Mouse (Mus musculus): ENCODE data around the gene Adam8. TPM values are rescaled to one million over a fixed set of nuclear protein-coding genes. Genes with fewer than 3 reads are reported as not detected.

Gene Adam8
- polyA plus RNA-seq, 1 experiment: 4.1 TPM

DNA sequence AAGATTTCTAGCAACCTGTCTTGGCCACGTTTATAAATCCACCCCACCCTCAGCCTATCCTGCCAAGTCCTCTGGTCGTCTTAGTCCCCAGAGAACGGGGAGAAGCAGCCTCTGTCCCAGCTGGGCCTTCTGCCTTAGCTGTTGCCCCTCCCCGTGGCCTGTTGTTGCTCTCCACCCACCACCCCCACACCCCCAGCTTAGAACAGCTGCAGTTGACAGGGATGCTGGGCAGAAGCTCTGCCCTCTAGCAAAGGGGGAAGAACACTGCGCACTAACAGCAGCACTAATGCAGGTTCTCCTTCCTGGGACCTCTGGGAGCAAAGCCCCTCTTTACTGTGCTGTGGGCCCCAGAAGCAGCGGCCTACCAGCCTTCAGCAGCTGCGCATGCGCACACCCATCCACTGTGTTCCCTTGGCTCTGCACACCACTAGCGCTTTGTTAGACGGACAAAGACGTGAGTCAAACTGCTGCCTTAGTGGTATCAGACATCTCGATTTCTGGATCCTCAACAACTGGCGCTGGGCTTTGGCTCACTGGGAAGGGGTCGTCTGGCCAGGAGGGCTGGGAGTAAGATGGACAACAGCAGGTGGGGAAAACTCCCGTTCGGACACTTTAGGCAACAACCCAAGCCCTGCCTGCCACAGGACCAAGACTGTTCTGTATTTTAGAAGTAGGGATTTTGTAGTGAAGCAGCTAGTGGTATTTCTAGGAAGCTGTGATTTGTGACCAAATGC is 51.7 kb downstream of the Adam8 start:
- Histone ChIP-seq H3K27ac (ENCODE audit: insufficient read depth, low read length) (no peak overlapping the region), H3K27me3 (ENCODE audit: control insufficient read depth, insufficient read depth, low read length) (peaks cover 6% of the 10 kb centered on the region; the same call in 1 of the 2 replicates), H3K4me1 (ENCODE audit: control insufficient read depth, insufficient read depth, low read length) (no peaks in the 10 kb centered on the region), H3K4me3 (replicated peaks; ENCODE audit: insufficient read depth, low read depth, low read length) (no peak overlapping the region)
- WGBS: 45% methylated on average over 16 of the region's 16 CpGs
- TF ChIP-seq CTCF (IDR thresholded peaks at IDR 0.05; ENCODE audit: borderline replicate concordance, insufficient read depth, low read depth, low read length) (no peak), POLR2A (IDR thresholded peaks at IDR 0.05; ENCODE audit: borderline replicate concordance, insufficient read depth, low read length) (no peak)
- DNase-seq: no peak

DNA sequence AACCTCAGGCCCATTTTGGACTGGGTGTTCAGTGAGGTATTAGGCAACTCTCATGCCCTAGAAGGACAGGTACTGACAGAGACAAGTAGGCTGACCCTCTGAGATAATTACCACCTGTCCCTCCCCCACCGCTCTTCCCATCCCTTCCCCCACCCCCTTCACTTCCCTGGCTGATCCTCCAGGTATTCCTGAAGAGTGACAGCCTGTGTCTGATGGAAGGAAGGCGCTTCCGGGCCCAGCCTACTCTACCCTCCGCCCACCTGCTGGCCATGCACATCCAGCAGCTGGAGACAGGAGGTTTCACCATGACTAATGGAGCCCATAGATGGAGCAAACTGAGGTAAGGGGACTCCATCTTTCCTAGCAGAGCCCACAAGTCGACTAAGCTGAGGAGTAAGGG is 54.6 kb downstream of the Adam8 start:
- no peak overlapping the region for H3K4me3 ChIP-seq (replicated peaks; ENCODE audit: insufficient read depth, low read depth, low read length)
- H3K4me1 ChIP-seq (ENCODE audit: control insufficient read depth, insufficient read depth, low read length): no peaks in the 10 kb centered on the region
- TF ChIP-seq CTCF (IDR thresholded peaks at IDR 0.05; ENCODE audit: borderline replicate concordance, insufficient read depth, low read depth, low read length): no peak
- TF ChIP-seq POLR2A (IDR thresholded peaks at IDR 0.05; ENCODE audit: borderline replicate concordance, insufficient read depth, low read length): no peak
- 66% methylated on average over 5 of the region's 5 CpGs for WGBS
- H3K27me3 ChIP-seq (ENCODE audit: control insufficient read depth, insufficient read depth, low read length): no peaks in the 10 kb centered on the region
- no peak overlapping the region for H3K27ac ChIP-seq (ENCODE audit: insufficient read depth, low read length)
- DNase-seq: no peak

- H3K4me3 ChIP-seq (replicated peaks; ENCODE audit: insufficient read depth, low read depth, low read length): no peak overlapping the region
- no peak overlapping the region for H3K27ac ChIP-seq (ENCODE audit: insufficient read depth, low read length)
- TF ChIP-seq CTCF (IDR thresholded peaks at IDR 0.05; ENCODE audit: borderline replicate concordance, insufficient read depth, low read depth, low read length) (no peak), POLR2A (IDR thresholded peaks at IDR 0.05; ENCODE audit: borderline replicate concordance, insufficient read depth, low read length) (no peak)
- H3K27me3 ChIP-seq (ENCODE audit: control insufficient read depth, insufficient read depth, low read length): no peaks in the 10 kb centered on the region
- H3K4me1 ChIP-seq (ENCODE audit: control insufficient read depth, insufficient read depth, low read length): no peaks in the 10 kb centered on the region
- 74% methylated on average over 3 of the region's 3 CpGs for WGBS
- DNase-seq: no peak
Measured at GRCm38 (mm10) chr7:139937138-139937537, 55.2 kb downstream of the Adam8 start.

- TF ChIP-seq CTCF (IDR thresholded peaks at IDR 0.05; ENCODE audit: borderline replicate concordance, insufficient read depth, low read depth, low read length) (no peak), POLR2A (IDR thresholded peaks at IDR 0.05; ENCODE audit: borderline replicate concordance, insufficient read depth, low read length) (no peak)
- 87% methylated on average over 10 of the region's 10 CpGs for WGBS
Measured at GRCm38 (mm10) chr7:139936705-139937104, 55.7 kb downstream of the Adam8 start.

GRCm38 (mm10) chr7:139930732-139931131 is 61.6 kb downstream of the Adam8 start:
- no peaks in the 10 kb centered on the region for H3K4me1 ChIP-seq (ENCODE audit: control insufficient read depth, insufficient read depth, low read length)
- H3K4me3 ChIP-seq (replicated peaks; ENCODE audit: insufficient read depth, low read depth, low read length): no peak overlapping the region
- H3K27ac ChIP-seq (ENCODE audit: insufficient read depth, low read length): no peak overlapping the region
- no peak for DNase-seq
- H3K27me3 ChIP-seq (ENCODE audit: control insufficient read depth, insufficient read depth, low read length): no peaks in the 10 kb centered on the region
- WGBS: 21% methylated on average over 11 of the region's 11 CpGs
- TF ChIP-seq POLR2A (IDR thresholded peaks at IDR 0.05; ENCODE audit: borderline replicate concordance, insufficient read depth, low read length): no peak
- peak; percentile 59; the same call in 1 of the 2 replicates for TF ChIP-seq CTCF (IDR thresholded peaks at IDR 0.05; ENCODE audit: borderline replicate concordance, insufficient read depth, low read depth, low read length)

More at GRCm38 (mm10) chr7:139936705-139937104, 55.7 kb downstream of the Adam8 start:
- H3K27me3 ChIP-seq (ENCODE audit: control insufficient read depth, insufficient read depth, low read length): no peaks in the 10 kb centered on the region
- H3K4me1 ChIP-seq (ENCODE audit: control insufficient read depth, insufficient read depth, low read length): no peaks in the 10 kb centered on the region
- no peak for DNase-seq
- H3K27ac ChIP-seq (ENCODE audit: insufficient read depth, low read length): no peak overlapping the region
- H3K4me3 ChIP-seq (replicated peaks; ENCODE audit: insufficient read depth, low read depth, low read length): no peak overlapping the region

Other genes starting within 250 kb of the Adam8 start
- gene Adgra1, start 158.4 kb downstream of the Adam8 start, polyA plus RNA-seq (2012; rRNA removed): 19.9 and 21.5 TPM in 2 replicates
- 139 and 160 TPM in 2 replicates for gene Kndc1, start 97.9 kb downstream of the Adam8 start, polyA plus RNA-seq (2012; rRNA removed)
- gene Utf1, start 48.8 kb downstream of the Adam8 start, polyA plus RNA-seq (2012; rRNA removed): 0.16 TPM in 1 of 2 replicates, not detected in the other
- 0.21 and 0.39 TPM in 2 replicates for gene 6430531B16Rik, start 13.8 kb downstream of the Adam8 start, polyA plus RNA-seq (2012; rRNA removed)
- gene Zfp511, start 43.8 kb upstream of the Adam8 start, polyA plus RNA-seq (2012; rRNA removed): 75.8 and 76.9 TPM in 2 replicates
- gene Tubgcp2, start 44.1 kb upstream of the Adam8 start, polyA plus RNA-seq (2012; rRNA removed): 51.4 and 54.5 TPM in 2 replicates
- not detected in 2 replicates for gene Msx3, start 56.5 kb upstream of the Adam8 start, polyA plus RNA-seq (2012; rRNA removed)
- gene Caly, start 90.0 kb upstream of the Adam8 start, polyA plus RNA-seq (2012; rRNA removed): 189 and 198 TPM in 2 replicates
- gene Prap1, start 100.8 kb upstream of the Adam8 start, polyA plus RNA-seq (2012; rRNA removed): not detected in 2 replicates
- gene Fuom, start 109.9 kb upstream of the Adam8 start, polyA plus RNA-seq (2012; rRNA removed): 94.7 and 98.3 TPM in 2 replicates
- gene Paox, start 123.2 kb upstream of the Adam8 start, polyA plus RNA-seq (2012; rRNA removed): 5.0 and 5.9 TPM in 2 replicates
- 90.9 and 98.6 TPM in 2 replicates for gene Echs1, start 123.9 kb upstream of the Adam8 start, polyA plus RNA-seq (2012; rRNA removed)
- gene Mtg1, start 145.0 kb upstream of the Adam8 start, polyA plus RNA-seq (2012; rRNA removed): 42.4 and 45.9 TPM in 2 replicates
- gene Sprn, start 162.3 kb upstream of the Adam8 start, polyA plus RNA-seq (2012; rRNA removed): 25.9 and 27.7 TPM in 2 replicates
- gene Olfr522, start 172.2 kb upstream of the Adam8 start, polyA plus RNA-seq (2012; rRNA removed): not detected in 2 replicates
- 0.10 TPM in 2 replicates for gene Olfr523, start 180.7 kb upstream of the Adam8 start, polyA plus RNA-seq (2012; rRNA removed)
- not detected in 2 replicates for gene Olfr524, start 213.4 kb upstream of the Adam8 start, polyA plus RNA-seq (2012; rRNA removed)
- gene Cd163l1, start 225.7 kb upstream of the Adam8 start, polyA plus RNA-seq (2012; rRNA removed): 0.03 TPM in 1 of 2 replicates, not detected in the other

Measured in cerebellum, adult 2 months (tissue).